Mouse (Mus musculus) forebrain, embryonic 13.5 days (tissue): Measurements from ENCODE around the gene Ntmt1. TPM values are rescaled to one million over a fixed set of nuclear protein-coding genes. Genes with fewer than 3 reads are reported as not detected.

Experiments used
- ATAC-seq: fragments of 200-750 bp; cut with Nextera tagmentation; 2 replicates; pipeline ENCODE4 v1.8.0; 2017
- H3K27ac ChIP-seq: fragments of 300-500 bp; sonication (generic); 2 replicates; pipeline ENCODE4 v1.5.1; 2015; ENCODE audit warnings: inconsistent platforms, mild to moderate bottlenecking, moderate library complexity
- H3K27me3 ChIP-seq: fragments of 300-500 bp; sonication (generic); 2 replicates; pipeline ENCODE4 v1.6.1; 2015; ENCODE audit warnings: mild to moderate bottlenecking, inconsistent platforms
- H3K36me3 ChIP-seq: fragments of 300-500 bp; sonication (generic); 2 replicates; pipeline ENCODE4 v1.6.1; 2015; ENCODE audit warnings: mild to moderate bottlenecking, inconsistent platforms; ENCODE audit not compliant: poor library complexity, severe bottlenecking
- H3K4me1 ChIP-seq: fragments of 300-500 bp; sonication (generic); 2 replicates; pipeline ENCODE4 v1.6.1; 2015; ENCODE audit warnings: inconsistent platforms
- H3K4me2 ChIP-seq: fragments of 300-500 bp; sonication (generic); 2 replicates; pipeline ENCODE4 v1.6.1; 2015; ENCODE audit warnings: inconsistent platforms, mild to moderate bottlenecking, moderate library complexity
- H3K4me3 ChIP-seq: fragments of 300-500 bp; sonication (generic); 2 replicates; pipeline ENCODE4 v1.5.1; 2015; ENCODE audit warnings: mild to moderate bottlenecking, inconsistent platforms
- H3K9ac ChIP-seq: fragments of 300-500 bp; sonication (generic); 2 replicates; pipeline ENCODE4 v1.6.1; 2015; ENCODE audit warnings: mild to moderate bottlenecking, inconsistent platforms
- H3K9me3 ChIP-seq: fragments of 300-500 bp; sonication (generic); replicated peaks from 2 replicates; pipeline ENCODE4 v1.6.1; 2016; ENCODE audit warnings: inconsistent platforms
- WGBS: fragments of 180-500 bp; shearing (Covaris S2); methylation state at CpG from one replicate; pipeline ENCODE4 v1.1.7; 2015; 5-methylcytosine and 5-hydroxymethylcytosine counted together
- polyA plus RNA-seq: library from polyadenylated mRNA; unstranded; fragments of >200 nt; fragmentation: Nextera tagmentation; extraction: Ambion mirVana; gene quantifications from 2 replicates; pipeline ENCODE4 v1.2.1, GENCODE M21; 2015

The Ntmt1 gene
- polyA plus RNA-seq, 1 experiment from 2014 or later = 120 TPM

DNA sequence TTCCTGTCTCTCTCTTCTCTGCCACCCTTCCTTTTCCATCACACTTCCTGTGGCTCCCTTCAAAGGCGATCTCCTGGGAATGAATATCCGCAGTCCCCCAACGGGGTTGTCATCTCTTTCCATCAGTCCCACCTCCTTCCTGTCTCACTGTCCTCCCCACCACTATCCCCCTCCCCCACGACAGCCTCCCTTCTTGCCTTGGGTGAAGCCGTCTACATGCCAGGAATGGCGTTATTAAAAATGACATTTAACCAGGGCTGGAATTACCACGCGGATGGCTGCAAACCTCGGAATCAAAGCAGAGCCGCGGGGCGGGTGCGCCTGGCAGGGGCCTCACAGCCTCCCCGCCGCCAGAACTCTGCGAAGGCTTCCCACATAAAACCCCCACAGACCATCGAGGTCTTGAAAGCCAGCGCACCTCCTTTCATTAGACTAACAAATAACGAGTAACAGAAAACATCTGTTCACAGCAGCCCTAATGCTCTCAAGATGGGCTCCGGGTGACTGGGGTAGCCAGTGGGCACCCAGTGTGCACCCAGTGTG lies 45.2 kb downstream of the Ntmt1 start:
- H3K9ac ChIP-seq = no peak overlapping the region
- no peak overlapping the region for H3K4me3 ChIP-seq
- H3K36me3 ChIP-seq = no peaks in the 10 kb centered on the region
- no peak overlapping the region for H3K4me2 ChIP-seq
- WGBS = 39% methylated on average over 20 of the region's 20 CpGs
- no peaks in the 10 kb centered on the region for H3K27me3 ChIP-seq
- no peaks in the 10 kb centered on the region for H3K9me3 ChIP-seq
- ATAC-seq = no peak
- no peak overlapping the region for H3K27ac ChIP-seq
- H3K4me1 ChIP-seq = peaks cover 12% of the 10 kb centered on the region

DNA sequence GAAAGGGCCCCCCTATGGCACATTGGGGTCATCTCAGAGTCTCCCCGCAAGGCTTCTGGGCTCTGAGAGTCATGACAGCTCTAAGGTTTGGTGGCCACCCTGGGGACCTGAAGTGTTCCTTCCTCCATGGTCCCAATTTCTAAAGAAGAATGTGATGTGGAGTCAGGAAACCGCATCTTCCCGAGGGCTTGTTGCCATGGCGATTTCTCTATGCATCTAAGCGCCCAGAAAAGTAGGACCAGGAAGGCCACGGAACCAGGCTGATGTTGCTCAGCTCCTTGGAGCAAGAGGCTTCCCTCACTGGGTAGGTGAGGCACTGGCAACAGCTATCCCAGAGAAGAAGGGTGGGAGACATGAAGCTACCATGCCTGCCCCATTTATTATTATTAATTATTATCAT lies 49.5 kb downstream of the Ntmt1 start:
- Histone ChIP-seq H3K27me3 (no peaks in the 10 kb centered on the region), H3K36me3 (no peaks in the 10 kb centered on the region), H3K4me3 (no peak overlapping the region), H3K9me3 (no peaks in the 10 kb centered on the region), H3K4me2 (no peak overlapping the region), H3K9ac (no peak overlapping the region), H3K27ac (no peak overlapping the region), H3K4me1 (peaks cover 17% of the 10 kb centered on the region)
- 63% methylated on average over 6 of the region's 6 CpGs for WGBS
- no peak for ATAC-seq

DNA sequence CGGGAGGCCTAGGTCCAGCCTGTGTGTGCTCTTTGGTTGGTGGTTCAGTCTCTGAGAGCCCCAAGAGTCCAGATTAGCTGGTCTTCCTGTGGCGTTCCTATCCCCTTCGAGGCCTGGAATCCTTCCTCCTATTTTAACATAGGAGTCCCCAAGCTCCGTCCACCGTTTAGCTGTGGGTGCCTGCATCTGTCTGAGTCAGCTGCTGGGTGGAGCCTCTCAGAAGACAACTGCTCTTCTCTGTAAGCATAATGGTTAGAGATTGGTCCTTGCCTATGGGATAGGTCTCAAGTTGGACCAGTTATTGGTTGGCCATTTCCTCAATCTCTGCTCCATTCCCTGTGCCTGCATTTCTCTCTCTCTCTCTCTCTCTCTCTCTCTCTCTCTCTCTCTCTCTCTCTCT lies 52.2 kb downstream of the Ntmt1 start:
- no peak for ATAC-seq
- 91% methylated on average over 5 of the region's 5 CpGs for WGBS

DNA sequence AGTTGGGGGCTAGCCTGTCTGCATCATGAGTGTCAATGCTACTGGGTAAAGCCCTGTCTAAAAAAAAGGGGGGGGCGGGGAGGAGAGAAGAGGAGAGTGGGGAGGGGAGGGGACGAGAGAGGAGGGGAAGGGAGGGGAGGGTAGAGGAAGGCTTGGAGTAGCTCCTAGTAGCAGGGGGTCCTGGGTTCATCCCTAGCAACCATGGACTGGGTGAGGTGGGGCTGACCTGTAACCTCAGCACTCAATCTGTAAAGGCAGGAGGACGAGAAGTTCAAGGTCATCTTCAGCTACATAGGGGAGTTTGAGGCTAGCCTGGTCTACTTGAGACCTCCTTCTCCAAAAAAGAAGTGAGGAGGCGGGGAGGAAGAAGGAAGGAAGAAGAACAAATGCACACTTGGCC lies 54.5 kb downstream of the Ntmt1 start:
- no peak overlapping the region for H3K27ac ChIP-seq
- no peak for ATAC-seq
- H3K4me3 ChIP-seq = no peak overlapping the region
- H3K9ac ChIP-seq = no peak overlapping the region
- 73% methylated on average over 4 of the region's 4 CpGs for WGBS
- no peaks in the 10 kb centered on the region for H3K9me3 ChIP-seq
- no peak overlapping the region for H3K4me2 ChIP-seq
- no peaks in the 10 kb centered on the region for H3K36me3 ChIP-seq
- peaks cover 27% of the 10 kb centered on the region for H3K27me3 ChIP-seq
- peaks cover 12% of the 10 kb centered on the region for H3K4me1 ChIP-seq

More for the DNA sequence above, 52.2 kb downstream of the Ntmt1 start:
- Histone ChIP-seq H3K9me3 (no peaks in the 10 kb centered on the region), H3K4me2 (no peak overlapping the region), H3K36me3 (no peaks in the 10 kb centered on the region), H3K9ac (no peak overlapping the region), H3K27me3 (peaks cover 15% of the 10 kb centered on the region), H3K4me1 (peaks cover 9% of the 10 kb centered on the region), H3K4me3 (no peak overlapping the region), H3K27ac (no peak overlapping the region)

DNA sequence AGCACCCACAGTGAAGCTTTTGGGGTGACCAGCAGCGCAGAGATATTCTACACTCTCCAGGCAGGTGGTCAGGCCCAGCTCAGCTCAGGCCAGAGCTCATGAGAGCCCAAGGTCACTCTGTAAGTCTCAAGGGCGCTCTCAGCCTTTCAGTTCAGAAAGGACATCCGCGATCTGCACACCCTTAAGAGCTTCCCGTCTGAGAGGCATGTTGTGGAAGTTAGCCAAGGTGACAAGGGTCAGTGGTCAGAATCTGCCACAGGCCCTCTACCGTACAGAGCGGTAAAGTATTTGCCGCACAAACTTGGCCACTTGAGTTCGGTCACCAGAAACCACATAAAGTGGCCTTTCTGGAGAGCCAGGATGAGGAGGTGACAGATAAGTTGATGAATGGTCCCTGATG lies 55.9 kb downstream of the Ntmt1 start:
- Histone ChIP-seq H3K36me3 (no peaks in the 10 kb centered on the region), H3K4me2 (no peak overlapping the region), H3K4me3 (no peak overlapping the region), H3K27ac (no peak overlapping the region), H3K27me3 (peaks cover 27% of the 10 kb centered on the region), H3K4me1 (peaks cover 12% of the 10 kb centered on the region), H3K9ac (no peak overlapping the region), H3K9me3 (no peaks in the 10 kb centered on the region)
- 88% methylated on average over 9 of the region's 9 CpGs for WGBS
- no peak for ATAC-seq

DNA sequence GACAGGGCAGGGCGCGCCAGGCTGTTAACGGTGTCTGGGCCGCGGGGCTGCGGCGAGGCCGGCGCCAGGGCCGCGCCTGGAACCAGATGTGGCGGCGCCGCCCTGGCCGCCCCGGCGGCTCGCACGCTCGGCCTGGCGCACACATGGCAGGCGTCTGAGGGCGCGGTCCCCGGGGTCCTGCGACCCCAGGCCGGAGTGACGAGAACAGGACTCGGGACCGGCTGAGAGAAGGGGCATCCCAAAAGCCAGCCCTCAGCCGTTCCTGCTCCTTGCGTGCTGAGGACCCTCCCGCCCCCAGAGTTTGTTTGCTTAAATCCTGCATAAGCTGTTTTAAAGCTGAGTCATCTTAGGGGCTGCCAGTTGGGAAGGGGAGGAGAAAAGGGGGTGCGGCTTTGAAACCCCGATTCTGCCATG lies 57.3 kb downstream of the Ntmt1 start:
- no peak for ATAC-seq
- H3K27me3 ChIP-seq = peaks cover 27% of the 10 kb centered on the region
- peaks cover 12% of the 10 kb centered on the region for H3K4me1 ChIP-seq
- H3K4me2 ChIP-seq = peak overlapping the region; percentile 53
- H3K36me3 ChIP-seq = no peaks in the 10 kb centered on the region
- no peak overlapping the region for H3K27ac ChIP-seq
- WGBS = 4% methylated on average over 35 of the region's 35 CpGs
- H3K9ac ChIP-seq = peak overlapping the region; percentile 46; the same call in 1 of the 2 replicates
- peak overlapping the region; percentile 20 for H3K4me3 ChIP-seq
- H3K9me3 ChIP-seq = no peaks in the 10 kb centered on the region

DNA sequence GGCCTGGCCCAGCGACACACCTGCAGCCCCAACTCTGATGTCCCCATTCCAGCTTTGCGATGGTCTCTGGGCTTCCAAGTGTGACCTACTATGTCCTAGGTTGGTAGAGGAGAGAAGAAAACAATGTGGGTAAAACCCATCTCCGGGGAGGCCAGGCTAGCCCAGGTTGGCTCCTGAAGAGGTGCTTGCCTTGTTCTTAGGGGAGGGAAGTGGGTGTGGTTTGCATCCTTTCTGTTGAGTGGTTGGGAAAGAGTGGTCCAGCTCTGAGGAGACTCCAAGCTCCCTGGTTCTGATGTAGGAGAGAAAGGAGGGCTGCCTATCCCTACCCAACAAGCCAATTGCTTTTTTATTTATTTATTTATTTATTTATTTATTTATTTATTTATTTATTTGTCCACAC lies 57.8 kb downstream of the Ntmt1 start:
- Histone ChIP-seq H3K4me3 (no peak overlapping the region), H3K9ac (no peak overlapping the region)

DNA sequence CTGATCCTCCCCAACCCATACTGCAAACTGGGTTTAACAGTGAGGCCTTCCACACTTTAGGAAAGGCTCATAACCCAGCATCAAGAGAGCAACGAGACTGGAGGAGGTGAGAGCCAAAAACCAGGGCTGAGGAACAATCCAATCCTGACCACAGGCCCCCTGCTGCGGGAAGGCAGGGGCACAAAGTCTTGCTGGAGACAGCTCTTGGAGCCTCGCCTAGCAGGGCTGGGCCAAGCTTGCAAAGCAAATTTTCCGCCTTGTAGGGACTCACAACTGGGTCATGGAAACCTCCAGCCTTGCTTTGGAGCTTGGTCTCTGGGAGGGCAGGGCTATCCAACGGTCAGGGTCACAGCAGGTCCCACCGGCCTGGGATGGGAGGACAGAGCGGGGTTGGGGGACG lies 63.2 kb downstream of the Ntmt1 start:
- H3K27ac ChIP-seq = no peak overlapping the region
- WGBS = 78% methylated on average over 8 of the region's 8 CpGs
- no peak overlapping the region for H3K9ac ChIP-seq
- peaks cover 2% of the 10 kb centered on the region; the same call in 1 of the 2 replicates for H3K27me3 ChIP-seq
- H3K9me3 ChIP-seq = no peaks in the 10 kb centered on the region
- no peaks in the 10 kb centered on the region for H3K36me3 ChIP-seq
- no peak overlapping the region for H3K4me2 ChIP-seq
- peaks cover 29% of the 10 kb centered on the region for H3K4me1 ChIP-seq
- no peak for ATAC-seq
- H3K4me3 ChIP-seq = no peak overlapping the region

More for the DNA sequence above, 57.8 kb downstream of the Ntmt1 start:
- Histone ChIP-seq H3K36me3 (no peaks in the 10 kb centered on the region), H3K27me3 (peaks cover 27% of the 10 kb centered on the region), H3K9me3 (no peaks in the 10 kb centered on the region), H3K4me2 (peak overlapping the region; percentile 53; the same call in 1 of the 2 replicates), H3K4me1 (peaks cover 12% of the 10 kb centered on the region), H3K27ac (no peak overlapping the region)
- 59% methylated on average over 3 of the region's 3 CpGs for WGBS
- ATAC-seq = no peak

Other genes starting within 250 kb of the Ntmt1 start
- gene Cstad, start 212.8 kb upstream of the Ntmt1 start, polyA plus RNA-seq = 0.49 and 1.1 TPM in 2 replicates
- 3.8 and 4.5 TPM in 2 replicates for gene 1700001O22Rik, start 4.2 kb upstream of the Ntmt1 start, polyA plus RNA-seq
- 39.4 and 43.4 TPM in 2 replicates for gene Asb6, start 22.5 kb downstream of the Ntmt1 start, polyA plus RNA-seq
- 1.8 and 3.0 TPM in 2 replicates for gene Prrx2, start 27.1 kb downstream of the Ntmt1 start, polyA plus RNA-seq
- gene Ptges, start 122.0 kb downstream of the Ntmt1 start, polyA plus RNA-seq = 1.5 and 2.1 TPM in 2 replicates
- gene Tor1b, start 145.1 kb downstream of the Ntmt1 start, polyA plus RNA-seq = 23.3 and 26.4 TPM in 2 replicates
- gene Tor1a, start 160.1 kb downstream of the Ntmt1 start, polyA plus RNA-seq = 95.0 and 105 TPM in 2 replicates
- gene BC005624, start 174.4 kb downstream of the Ntmt1 start, polyA plus RNA-seq = 75.7 and 81.0 TPM in 2 replicates
- gene Usp20, start 174.5 kb downstream of the Ntmt1 start, polyA plus RNA-seq = 34.6 and 35.2 TPM in 2 replicates